Mouse (Mus musculus) cerebellum, adult 2 months (tissue): ENCODE results near the gene Cmss1. TPM values are rescaled to one million over a fixed set of nuclear protein-coding genes. Genes with fewer than 3 reads are reported as not detected.

ENCODE experiments used
- DNase-seq, 2 experiments: peaks; one replicate each; pipeline ENCODE4 v3.0.0; 2021
- H3K27ac ChIP-seq: fragments of 200-500 bp; 2 replicates; pipeline ENCODE4 v1.5.1; 2012; ENCODE audit warnings: low read length, control low read depth, inconsistent platforms; ENCODE audit not compliant: insufficient read depth
- H3K27me3 ChIP-seq: fragments of 200-500 bp; 2 replicates; pipeline ENCODE4 v1.6.1; 2012; ENCODE audit warnings: inconsistent platforms, mild to moderate bottlenecking, low read length, moderate library complexity; ENCODE audit not compliant: control insufficient read depth, insufficient read depth
- H3K4me1 ChIP-seq: fragments of 200-500 bp; 2 replicates; pipeline ENCODE4 v1.6.1; 2011; ENCODE audit warnings: low read length; ENCODE audit not compliant: control insufficient read depth, insufficient read depth
- H3K4me3 ChIP-seq: fragments of 200-500 bp; replicated peaks from 2 replicates; pipeline ENCODE3; 2011; ENCODE audit warnings: mild to moderate bottlenecking, low read depth, low read length, control low read depth; ENCODE audit not compliant: insufficient read depth
- CTCF ChIP-seq: fragments of 200-500 bp; IDR thresholded peaks from 2 replicates; pipeline ENCODE4 v1.5.1; 2011; ENCODE audit warnings: low read depth, mild to moderate bottlenecking, control low read depth, low read length, moderate library complexity, borderline replicate concordance; ENCODE audit not compliant: insufficient read depth
- POLR2A ChIP-seq: fragments of 200-500 bp; IDR thresholded peaks from 2 replicates; pipeline ENCODE4 v1.6.1; 2011; ENCODE audit warnings: low read length, control low read depth, borderline replicate concordance; ENCODE audit not compliant: insufficient read depth
- WGBS: fragments of 180-500 bp; shearing (Covaris S2); methylation state at CpG from one replicate; pipeline ENCODE4 v1.1.7; 2018; 5-methylcytosine and 5-hydroxymethylcytosine counted together
- polyA plus RNA-seq: library from polyadenylated mRNA; depleted of rRNA; stranded (reverse); fragments of >200 nt; gene quantifications from 2 replicates; pipeline ENCODE4 v1.2.3, GENCODE M21; 2012

The Cmss1 gene
- polyA plus RNA-seq, 1 experiment = 9.3 TPM

GRCm38 (mm10) chr16:57593422-57594157 lies 13.1 kb downstream of the Cmss1 start:
- TF ChIP-seq CTCF (peak; percentile 56; the same call in 1 of the 2 replicates), POLR2A (no peak)
- H3K27me3 ChIP-seq = no peaks in the 10 kb centered on the region
- H3K4me1 ChIP-seq = no peaks in the 10 kb centered on the region
- no peak overlapping the region for H3K27ac ChIP-seq
- no peak overlapping the region for H3K4me3 ChIP-seq
- 37% methylated on average over 7 of the region's 7 CpGs for WGBS
- DNase-seq = peak; percentile 15 to 35

- H3K4me1 ChIP-seq = no peaks in the 10 kb centered on the region
- 52% methylated on average over 3 of the region's 3 CpGs for WGBS
- H3K4me3 ChIP-seq = no peak overlapping the region
- no peak overlapping the region for H3K27ac ChIP-seq
- no peak for DNase-seq
- TF ChIP-seq CTCF (no peak), POLR2A (no peak)
- H3K27me3 ChIP-seq = no peaks in the 10 kb centered on the region
Observed at GRCm38 (mm10) chr16:57585201-57585600, 21.5 kb downstream of the Cmss1 start.

- TF ChIP-seq CTCF (no peak), POLR2A (no peak)
Observed at GRCm38 (mm10) chr16:57582008-57582407, 24.7 kb downstream of the Cmss1 start.

GRCm38 (mm10) chr16:57580041-57580440 lies 26.6 kb downstream of the Cmss1 start:
- WGBS = 74% methylated on average over 7 of the region's 7 CpGs
- Histone ChIP-seq H3K27ac (no peak overlapping the region), H3K4me3 (no peak overlapping the region), H3K4me1 (no peaks in the 10 kb centered on the region), H3K27me3 (no peaks in the 10 kb centered on the region)
- DNase-seq = no peak
- TF ChIP-seq CTCF (no peak), POLR2A (no peak)

More at GRCm38 (mm10) chr16:57582008-57582407, 24.7 kb downstream of the Cmss1 start:
- Histone ChIP-seq H3K4me1 (no peaks in the 10 kb centered on the region), H3K4me3 (no peak overlapping the region), H3K27me3 (no peaks in the 10 kb centered on the region), H3K27ac (no peak overlapping the region)
- no peak for DNase-seq
- WGBS = 46% methylated on average over 2 of the region's 2 CpGs

GRCm38 (mm10) chr16:57577519-57577918 lies 29.1 kb downstream of the Cmss1 start:
- H3K4me1 ChIP-seq = no peaks in the 10 kb centered on the region
- DNase-seq = no peak
- H3K4me3 ChIP-seq = no peak overlapping the region
- H3K27ac ChIP-seq = no peak overlapping the region
- no peak for TF ChIP-seq POLR2A
- no peak for TF ChIP-seq CTCF
- H3K27me3 ChIP-seq = no peaks in the 10 kb centered on the region
- WGBS = 94% methylated on average over 1 of the region's 1 CpGs

GRCm38 (mm10) chr16:57575764-57576388 lies 30.8 kb downstream of the Cmss1 start:
- Histone ChIP-seq H3K4me1 (no peaks in the 10 kb centered on the region), H3K4me3 (no peak overlapping the region), H3K27ac (no peak overlapping the region), H3K27me3 (no peaks in the 10 kb centered on the region)
- no peak for TF ChIP-seq POLR2A
- no peak for TF ChIP-seq CTCF
- DNase-seq = no peak
- 98% methylated on average over 1 of the region's 1 CpGs for WGBS

- no peak overlapping the region for H3K4me3 ChIP-seq
- H3K27ac ChIP-seq = no peak overlapping the region
- H3K27me3 ChIP-seq = no peaks in the 10 kb centered on the region
- DNase-seq = no peak
- WGBS = 90% methylated on average over 1 of the region's 1 CpGs
- H3K4me1 ChIP-seq = no peaks in the 10 kb centered on the region
- no peak for TF ChIP-seq POLR2A
- no peak for TF ChIP-seq CTCF
Observed at GRCm38 (mm10) chr16:57573831-57574230, 32.8 kb downstream of the Cmss1 start.

GRCm38 (mm10) chr16:57570789-57571311 lies 35.8 kb downstream of the Cmss1 start:
- no peak for TF ChIP-seq CTCF
- no peak for TF ChIP-seq POLR2A
- 9% methylated on average over 5 of the region's 5 CpGs for WGBS
- Histone ChIP-seq H3K4me3 (no peak overlapping the region), H3K27me3 (no peaks in the 10 kb centered on the region), H3K4me1 (no peaks in the 10 kb centered on the region), H3K27ac (no peak overlapping the region)
- peak in 1 of 2 experiments; percentile 15 for DNase-seq
